Mouse (Mus musculus) limb, embryonic 14.5 days (tissue): Measurements from ENCODE around the gene Ggta1. TPM values are rescaled to one million over a fixed set of nuclear protein-coding genes. Genes with fewer than 3 reads are reported as not detected.

Experiments
- ATAC-seq: fragments of 200-750 bp; cut with Nextera tagmentation; 2 replicates; pipeline ENCODE4 v1.8.0; 2017; ENCODE audit warnings: low read depth, moderate number of reproducible peaks, moderate TSS enrichment; ENCODE audit not compliant: low FRiP score
- DNase-seq: peaks from one replicate; pipeline ENCODE4 v3.0.0-alpha.2; 2015; ENCODE audit warnings: low spot score
- H3K27ac ChIP-seq: fragments of 300-500 bp; sonication (generic); replicated peaks from 2 replicates; pipeline ENCODE4 v1.5.1; 2014; ENCODE audit warnings: low read depth, mild to moderate bottlenecking, low read length, moderate library complexity, mixed read lengths
- H3K27me3 ChIP-seq: fragments of 300-500 bp; sonication (generic); 2 replicates; pipeline ENCODE4 v1.6.1; 2014; ENCODE audit warnings: low read length, mixed read lengths; ENCODE audit not compliant: control insufficient read depth, insufficient read depth
- H3K36me3 ChIP-seq: fragments of 300-500 bp; sonication (generic); 2 replicates; pipeline ENCODE4 v1.6.1; 2014; ENCODE audit warnings: mild to moderate bottlenecking, low read length, moderate library complexity, mixed read lengths; ENCODE audit not compliant: control insufficient read depth, insufficient read depth
- H3K4me1 ChIP-seq: fragments of 300-500 bp; sonication (generic); 2 replicates; pipeline ENCODE4 v1.6.1; 2014; ENCODE audit warnings: antibody characterized with exemption, low read length, mixed read lengths; ENCODE audit not compliant: control insufficient read depth, insufficient read depth
- H3K4me2 ChIP-seq: fragments of 300-500 bp; sonication (generic); replicated peaks from 2 replicates; pipeline ENCODE4 v1.6.1; 2014; ENCODE audit warnings: low read depth, mild to moderate bottlenecking, low read length, moderate library complexity; ENCODE audit not compliant: severe bottlenecking
- H3K4me3 ChIP-seq: fragments of 300-500 bp; sonication (generic); replicated peaks from 2 replicates; pipeline ENCODE4 v1.5.1; 2014; ENCODE audit warnings: low read length
- H3K9ac ChIP-seq: fragments of 300-500 bp; sonication (generic); 2 replicates; pipeline ENCODE4 v1.6.1; 2014; ENCODE audit warnings: mild to moderate bottlenecking, low read depth, low read length, moderate library complexity; ENCODE audit not compliant: severe bottlenecking
- H3K9me3 ChIP-seq: fragments of 300-500 bp; sonication (generic); 2 replicates; pipeline ENCODE4 v1.6.1; 2016; ENCODE audit warnings: low read length; ENCODE audit not compliant: control insufficient read depth
- POLR2A ChIP-seq: fragments of 200-500 bp; IDR thresholded peaks from 2 replicates; pipeline ENCODE4 v1.8.0; 2012; ENCODE audit warnings: inconsistent platforms, mild to moderate bottlenecking, moderate library complexity, borderline replicate concordance; ENCODE audit not compliant: insufficient read depth, insufficient read length; ENCODE audit errors: extremely low read depth
- WGBS: fragments of 180-500 bp; shearing (Covaris S2); extraction: QIAGEN DNeasy Blood & Tissue Kit; methylation state at CpG from one replicate; pipeline ENCODE4 v1.1.7; 2014; 5-methylcytosine and 5-hydroxymethylcytosine counted together
- polyA plus RNA-seq, 2 experiments: library from polyadenylated mRNA; depleted of rRNA in 1 of 2; stranded (reverse) in 1 of 2; unstranded in 1 of 2; fragments of >200 nt; fragmentation: Nextera tagmentation in 1 of 2; extraction: Ambion mirVana in 1 of 2; gene quantifications; 2 replicates each; pipeline versions ENCODE4 v1.2.1 to v1.2.3; 2012 to 2014

The Ggta1 gene
- polyA plus RNA-seq, 2 experiments: 27.4 to 36.1 TPM

DNA sequence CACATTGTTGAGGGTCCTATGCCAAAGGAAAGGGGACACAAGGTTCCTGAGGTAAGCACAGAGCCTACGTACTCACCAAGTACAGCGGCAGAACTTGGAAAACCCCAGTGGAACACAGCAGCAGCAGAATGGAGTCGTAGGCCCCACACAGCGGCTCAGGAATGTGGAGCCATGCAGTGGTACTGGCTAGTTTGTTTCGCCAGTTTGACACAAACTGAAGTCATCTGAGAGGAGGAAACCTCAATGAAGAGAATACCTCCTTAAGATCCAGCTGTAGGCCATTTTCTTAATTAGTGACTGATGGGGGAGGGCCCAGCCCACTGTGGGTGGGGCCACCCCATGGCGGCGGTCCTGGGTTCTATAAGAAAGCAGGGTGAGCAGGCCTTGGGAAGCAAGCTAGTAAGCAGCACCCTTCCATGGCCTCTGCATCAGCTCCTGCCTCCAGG is 1.1 kb upstream of the Ggta1 start:
- no peak overlapping the region for H3K9ac ChIP-seq
- DNase-seq: no peak
- ATAC-seq: peak; percentile 10; the same call in 1 of the 2 replicates
- peak overlapping the region; percentile 6; the same call in 1 of the 2 replicates for H3K4me3 ChIP-seq
- peak overlapping the region; percentile 93 for H3K4me2 ChIP-seq
- no peaks in the 10 kb centered on the region for H3K36me3 ChIP-seq
- H3K4me1 ChIP-seq: peaks cover 11% of the 10 kb centered on the region
- WGBS: 38% methylated on average over 7 of the region's 7 CpGs
- H3K9me3 ChIP-seq: no peaks in the 10 kb centered on the region
- 0 out of 2 replicates have a peak overlapping the region, but pooled peaks have one; percentile 39 for H3K27ac ChIP-seq
- no peak for TF ChIP-seq POLR2A
- 0 out of 2 replicates have a peak, but pooled peaks cover 4% of the 10 kb centered on the region for H3K27me3 ChIP-seq

DNA sequence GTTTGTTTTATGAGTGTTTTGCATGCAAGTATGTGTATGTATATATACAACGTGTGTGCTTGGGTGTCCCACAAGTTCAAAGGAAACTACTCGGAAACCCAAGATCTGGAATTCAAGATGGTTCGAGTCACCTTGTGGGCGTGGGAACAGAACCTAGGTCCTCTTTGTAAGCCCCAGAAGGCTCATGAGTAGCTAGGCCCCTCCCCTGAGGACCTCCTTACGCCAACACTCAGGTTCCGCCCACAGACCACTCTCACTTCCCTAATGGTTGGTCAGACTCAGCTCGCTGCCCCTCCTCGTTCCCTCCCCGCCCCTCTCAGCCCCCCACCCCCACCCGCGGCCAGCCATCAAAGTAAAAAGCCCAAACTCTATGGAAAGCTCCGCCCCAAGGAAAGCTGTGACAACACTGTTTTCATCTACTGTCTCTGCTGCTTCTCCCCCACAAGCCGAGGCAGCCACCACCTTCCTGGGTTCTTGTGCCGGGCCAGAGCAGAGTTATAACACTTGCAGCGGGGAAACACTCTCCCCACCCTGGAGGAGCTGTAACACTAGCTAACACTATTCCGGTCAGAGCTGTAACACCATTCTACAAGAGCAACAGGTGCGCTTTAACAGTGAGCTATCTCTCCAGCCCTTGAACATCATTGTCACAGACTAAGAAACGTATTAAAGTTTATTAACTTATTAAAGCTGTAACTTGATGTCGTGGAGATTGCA is 499 bp upstream of the Ggta1 start:
- ATAC-seq (peak; percentile 79), DNase-seq (peak; percentile 88)
- Histone ChIP-seq H3K9me3 (no peaks in the 10 kb centered on the region), H3K27me3 (0 out of 2 replicates have a peak, but pooled peaks cover 4% of the 10 kb centered on the region), H3K4me2 (peak overlapping the region; percentile 93), H3K4me3 (peak overlapping the region; percentile 6; the same call in 1 of the 2 replicates), H3K4me1 (peaks cover 11% of the 10 kb centered on the region), H3K27ac (0 out of 2 replicates have a peak overlapping the region, but pooled peaks have one; percentile 39), H3K36me3 (no peaks in the 10 kb centered on the region), H3K9ac (no peak overlapping the region)
- 6% methylated on average over 18 of the region's 19 CpGs for WGBS
- TF ChIP-seq POLR2A: no peak

DNA sequence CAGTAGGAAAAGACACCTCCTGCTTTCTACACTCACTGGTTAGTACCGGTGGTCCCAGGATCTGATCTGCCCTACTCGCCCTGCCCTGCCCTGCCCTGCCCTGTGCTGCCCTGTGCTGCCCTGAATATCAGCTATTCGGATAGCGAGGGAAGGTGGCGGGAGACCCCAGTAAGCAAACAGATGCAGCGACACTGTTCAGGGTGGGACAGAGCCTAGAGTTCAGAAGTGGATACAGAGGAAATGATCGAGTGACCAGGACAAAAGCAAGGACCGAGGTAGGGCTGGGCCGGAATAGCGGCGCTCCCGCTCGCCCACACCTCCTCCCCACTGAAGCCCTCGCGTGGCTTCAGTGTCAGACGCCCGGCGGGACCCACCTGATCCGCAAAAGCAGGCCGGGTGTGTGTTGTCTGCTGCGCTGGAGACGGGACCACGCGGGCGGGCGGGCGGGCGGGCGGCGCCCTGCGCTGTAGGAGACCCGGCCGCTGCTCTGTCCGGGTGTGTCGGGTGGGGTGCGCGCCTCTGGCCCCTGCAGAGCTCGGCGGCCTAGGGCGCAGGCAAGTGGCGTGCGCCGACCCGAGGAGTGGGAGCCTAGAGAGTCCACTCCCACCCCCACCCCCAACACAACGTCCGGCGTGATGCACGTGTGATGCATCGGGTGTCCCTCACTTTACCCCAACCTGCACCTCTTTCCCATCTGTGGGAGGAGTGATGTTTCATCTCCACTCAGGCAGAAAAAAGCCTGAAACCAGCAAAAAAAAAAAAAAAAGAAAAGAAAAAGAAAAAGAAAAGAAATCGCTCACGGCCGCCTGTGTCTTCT is 852 bp downstream of the Ggta1 start:
- under 1% methylated on average over 37 of the region's 52 CpGs for WGBS
- no peak for DNase-seq
- 0 out of 2 replicates have a peak, but pooled peaks have one; percentile 28 for ATAC-seq
- Histone ChIP-seq H3K27me3 (0 out of 2 replicates have a peak, but pooled peaks cover 4% of the 10 kb centered on the region), H3K4me2 (peak overlapping the region; percentile 93), H3K9ac (peak overlapping the region; percentile 70), H3K4me1 (peaks cover 11% of the 10 kb centered on the region), H3K36me3 (no peaks in the 10 kb centered on the region), H3K9me3 (no peaks in the 10 kb centered on the region), H3K4me3 (peak overlapping the region; percentile 55), H3K27ac (peak overlapping the region; percentile 52)
- no peak for TF ChIP-seq POLR2A

DNA sequence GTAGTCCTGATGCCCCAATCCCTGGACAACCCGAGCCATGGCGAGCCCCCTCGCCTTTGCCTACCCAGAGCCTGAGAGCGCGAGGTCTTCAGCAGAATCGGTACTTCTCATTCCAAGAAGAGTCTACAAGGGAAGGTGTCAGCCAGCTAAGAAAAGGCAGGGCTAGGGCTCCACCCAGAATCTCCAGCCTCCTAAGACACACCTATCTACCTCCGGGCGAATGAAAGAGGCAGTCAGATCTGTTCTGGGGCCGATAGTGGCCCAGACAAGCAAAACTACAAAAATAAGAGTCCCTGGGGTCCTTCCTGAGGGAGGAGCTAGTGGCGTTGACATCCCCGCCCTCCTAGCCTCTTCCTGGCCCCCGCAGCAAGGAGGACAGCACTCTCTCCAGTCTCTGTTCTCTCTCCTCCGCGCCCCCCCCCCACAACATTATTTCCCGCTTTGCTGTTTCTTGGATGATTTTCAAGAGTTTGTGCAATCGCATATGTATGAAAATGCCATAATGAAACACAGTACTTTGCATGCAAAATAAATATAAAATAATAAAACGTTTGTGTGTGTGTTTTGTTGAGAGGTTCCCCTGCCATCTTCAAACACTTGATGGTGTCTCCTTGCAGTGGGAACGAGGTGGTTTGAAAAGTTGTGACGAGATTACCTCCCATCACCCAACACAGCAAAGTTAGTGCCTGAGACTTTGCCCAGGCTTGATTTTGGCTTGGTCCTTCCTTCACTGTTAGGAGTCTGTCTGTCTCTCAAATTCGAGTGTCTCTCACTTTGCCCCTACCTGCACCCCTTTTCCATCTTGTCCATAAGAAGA is 1.7 kb downstream of the Ggta1 start:
- H3K9ac ChIP-seq: peak overlapping the region; percentile 70
- TF ChIP-seq POLR2A: no peak
- peak; percentile 34; the same call in 1 of the 2 replicates for ATAC-seq
- no peaks in the 10 kb centered on the region for H3K36me3 ChIP-seq
- H3K27ac ChIP-seq: peak overlapping the region; percentile 52; the same call in 1 of the 2 replicates
- H3K27me3 ChIP-seq: 0 out of 2 replicates have a peak, but pooled peaks cover 4% of the 10 kb centered on the region
- H3K4me2 ChIP-seq: peak overlapping the region; percentile 93
- peak overlapping the region; percentile 55 for H3K4me3 ChIP-seq
- no peaks in the 10 kb centered on the region for H3K9me3 ChIP-seq
- H3K4me1 ChIP-seq: peaks cover 11% of the 10 kb centered on the region
- 4% methylated on average over 20 of the region's 20 CpGs for WGBS
- DNase-seq: peak; percentile 74

DNA sequence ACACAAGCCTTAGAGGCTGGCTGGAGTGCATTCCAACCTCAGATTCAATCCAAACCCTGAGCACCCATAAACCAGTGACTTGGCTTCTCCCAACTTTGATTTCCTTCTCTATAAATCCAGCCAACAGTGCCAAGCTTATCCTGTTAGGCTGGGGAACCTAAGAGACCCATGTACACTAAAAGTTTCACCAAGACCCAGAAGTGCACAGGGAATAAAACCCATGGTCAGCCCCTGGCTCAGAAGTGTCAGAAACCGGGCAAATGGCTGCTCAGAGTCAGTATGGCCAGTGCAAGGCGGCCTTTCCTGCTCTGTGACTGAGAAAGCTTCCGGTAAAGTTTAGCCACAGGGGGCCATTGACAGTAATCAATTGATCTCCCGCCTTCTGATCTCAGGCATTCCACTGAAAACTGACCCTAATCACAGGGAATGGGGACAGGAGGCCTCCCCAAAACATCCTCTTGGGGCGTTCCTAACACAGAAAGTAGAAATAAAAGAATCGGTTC is 2.6 kb downstream of the Ggta1 start:
- no peaks in the 10 kb centered on the region for H3K9me3 ChIP-seq
- no peak overlapping the region for H3K9ac ChIP-seq
- H3K36me3 ChIP-seq: no peaks in the 10 kb centered on the region
- no peak for DNase-seq
- ATAC-seq: no peak
- no peak overlapping the region for H3K27ac ChIP-seq
- peak overlapping the region; percentile 55 for H3K4me3 ChIP-seq
- WGBS: 19% methylated on average over 6 of the region's 6 CpGs
- TF ChIP-seq POLR2A: no peak
- H3K4me2 ChIP-seq: peak overlapping the region; percentile 93
- H3K4me1 ChIP-seq: peaks cover 11% of the 10 kb centered on the region
- 0 out of 2 replicates have a peak, but pooled peaks cover 4% of the 10 kb centered on the region for H3K27me3 ChIP-seq
